Mouse (Mus musculus): ENCODE measurements around the gene Plch2. TPM values are rescaled to one million over a fixed set of nuclear protein-coding genes. Genes with fewer than 3 reads are reported as not detected.

The Plch2 gene
- total RNA-seq, 1 experiment from 2014 or later = 1.0 TPM

Other genes with a start within 250 kb of the Plch2 start
- gene Ttc34, start 219.3 kb downstream of the Plch2 start, total RNA-seq (2021) = 0.52 TPM in 1 of 2 replicates, not detected in the other
- gene Mmel1, start 187.2 kb downstream of the Plch2 start, total RNA-seq (2021) = 5.6 and 6.2 TPM in 2 replicates
- 126 and 172 TPM in 2 replicates for gene Fam213b, start 157.6 kb downstream of the Plch2 start, total RNA-seq (2021)
- 2.1 and 5.9 TPM in 2 replicates for gene Tnfrsf14, start 128.2 kb downstream of the Plch2 start, total RNA-seq (2021)
- gene Hes5, start 95.9 kb downstream of the Plch2 start, total RNA-seq (2021) = not detected in 2 replicates
- 33.6 and 33.8 TPM in 2 replicates for gene Pank4, start 92.7 kb downstream of the Plch2 start, total RNA-seq (2021)
- gene Pex10, start 10.2 kb upstream of the Plch2 start, total RNA-seq (2021) = 25.1 and 28.6 TPM in 2 replicates
- 107 and 115 TPM in 2 replicates for gene Rer1, start 29.6 kb upstream of the Plch2 start, total RNA-seq (2021)
- 9.9 and 10.7 TPM in 2 replicates for gene Morn1, start 29.8 kb upstream of the Plch2 start, total RNA-seq (2021)
- gene Ski, start 165.8 kb upstream of the Plch2 start, total RNA-seq (2021) = 73.5 and 93.3 TPM in 2 replicates
- 45.9 and 55.2 TPM in 2 replicates for gene Faap20, start 193.0 kb upstream of the Plch2 start, total RNA-seq (2021)

All from adrenal gland, postnatal 25 days (tissue).